Mouse (Mus musculus): ENCODE data around the gene Vps51. TPM values are rescaled to one million over a fixed set of nuclear protein-coding genes. Genes with fewer than 3 reads are reported as not detected.

The Vps51 gene
- polyA plus RNA-seq, 1 experiment from 2014 or later = 45.1 TPM

- no peak within 1 kb of the TSS for H3K27ac ChIP-seq (ENCODE audit: poor library complexity, severe bottlenecking)
- WGBS = 82% methylated on average over 7 of the region's 7 CpGs
Observed at GRCm38 (mm10) chr19:6105586-6105985, 28.6 kb upstream of the Vps51 start, which contains the start of gene Naaladl1. Gene Naaladl1, plus strand, starts transcription at chr19:6105782.

GRCm38 (mm10) chr19:6104476-6104875 lies 27.4 kb upstream of the Vps51 start:
- H3K36me3 ChIP-seq = peaks cover 4% of the 10 kb centered on the region; the same call in 1 of the 2 replicates
- no peaks in the 10 kb centered on the region for H3K27me3 ChIP-seq (replicated peaks)
- no peak for ATAC-seq (ENCODE audit: insufficient number of reproducible peaks, low FRiP score)
- no peak overlapping the region for H3K4me2 ChIP-seq
- H3K9ac ChIP-seq = no peak overlapping the region
- no peaks in the 10 kb centered on the region for H3K9me3 ChIP-seq (replicated peaks)
- 50% methylated on average over 4 of the region's 4 CpGs for WGBS
- no peaks in the 10 kb centered on the region for H3K4me1 ChIP-seq (replicated peaks)
- no peak overlapping the region for H3K4me3 ChIP-seq
- H3K27ac ChIP-seq (ENCODE audit: poor library complexity, severe bottlenecking) = no peak overlapping the region

More at GRCm38 (mm10) chr19:6105586-6105985, 28.6 kb upstream of the Vps51 start, which contains the start of gene Naaladl1:
- no peaks in the 10 kb centered on the region for H3K9me3 ChIP-seq (replicated peaks)
- H3K4me1 ChIP-seq (replicated peaks) = no peaks in the 10 kb centered on the region
- no peak within 1 kb of the TSS for H3K4me2 ChIP-seq
- no peaks in the 10 kb centered on the region for H3K36me3 ChIP-seq
- H3K4me3 ChIP-seq = no peak within 1 kb of the TSS
- H3K9ac ChIP-seq = no peak within 1 kb of the TSS; the same call in 1 of the 2 replicates
- ATAC-seq (ENCODE audit: insufficient number of reproducible peaks, low FRiP score) = no peak
- H3K27me3 ChIP-seq (replicated peaks) = no peaks in the 10 kb centered on the region

DNA sequence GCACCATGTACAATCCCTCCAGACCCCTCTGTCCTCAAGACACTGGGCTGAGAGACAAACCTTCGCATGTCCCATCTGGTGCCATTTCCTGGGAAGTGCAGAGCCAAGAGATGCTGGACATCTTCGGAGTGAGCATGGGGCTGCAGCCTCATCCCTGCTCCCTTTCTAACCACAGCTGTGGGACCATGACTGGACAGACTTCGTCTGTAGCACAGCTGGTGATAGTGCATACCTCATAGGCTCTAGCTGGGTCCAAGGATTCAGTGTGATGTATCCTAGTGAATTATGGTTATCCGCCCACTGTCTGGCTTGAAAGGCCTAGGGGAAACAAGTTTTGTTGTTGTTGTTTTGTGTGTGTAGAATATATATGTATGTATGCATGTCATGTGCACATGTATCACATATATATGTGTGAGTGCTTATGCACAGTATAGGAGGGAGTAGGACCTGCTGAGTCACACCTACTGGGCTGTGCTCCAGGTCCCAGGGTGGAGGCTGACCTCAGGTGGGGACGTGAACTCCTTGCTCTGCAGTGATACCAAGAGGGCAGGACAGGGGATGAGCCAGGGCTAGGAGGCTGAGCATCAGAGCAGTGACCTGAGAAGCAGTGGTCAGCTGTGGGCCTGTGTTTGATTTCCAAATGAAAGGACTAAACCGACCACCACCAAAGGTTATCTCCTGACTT lies 25.3 kb upstream of the Vps51 start:
- Histone ChIP-seq H3K9me3 (replicated peaks) (no peaks in the 10 kb centered on the region), H3K4me1 (replicated peaks) (no peaks in the 10 kb centered on the region), H3K36me3 (peaks cover 10% of the 10 kb centered on the region), H3K27ac (ENCODE audit: poor library complexity, severe bottlenecking) (no peak overlapping the region), H3K27me3 (replicated peaks) (no peaks in the 10 kb centered on the region), H3K9ac (no peak overlapping the region), H3K4me3 (no peak overlapping the region), H3K4me2 (no peak overlapping the region)
- WGBS = 78% methylated on average over 6 of the region's 6 CpGs
- ATAC-seq (ENCODE audit: insufficient number of reproducible peaks, low FRiP score) = no peak; the same call in 1 of the 2 replicates

- ATAC-seq (ENCODE audit: insufficient number of reproducible peaks, low FRiP score) = no peak
- WGBS = 77% methylated on average over 6 of the region's 6 CpGs
- no peak overlapping the region for H3K27ac ChIP-seq (ENCODE audit: poor library complexity, severe bottlenecking)
- H3K9me3 ChIP-seq (replicated peaks) = no peaks in the 10 kb centered on the region
- H3K4me1 ChIP-seq (replicated peaks) = no peaks in the 10 kb centered on the region
- H3K4me2 ChIP-seq = no peak overlapping the region
- H3K27me3 ChIP-seq (replicated peaks) = no peaks in the 10 kb centered on the region
- peaks cover 10% of the 10 kb centered on the region for H3K36me3 ChIP-seq
- no peak overlapping the region for H3K4me3 ChIP-seq
- H3K9ac ChIP-seq = no peak overlapping the region
Observed at GRCm38 (mm10) chr19:6101186-6101585, 24.2 kb upstream of the Vps51 start.

GRCm38 (mm10) chr19:6097847-6098246 lies 20.8 kb upstream of the Vps51 start:
- no peak overlapping the region for H3K27ac ChIP-seq (ENCODE audit: poor library complexity, severe bottlenecking)
- H3K36me3 ChIP-seq = peaks cover 34% of the 10 kb centered on the region
- H3K4me3 ChIP-seq = no peak overlapping the region
- H3K27me3 ChIP-seq (replicated peaks) = no peaks in the 10 kb centered on the region
- WGBS = 81% methylated on average over 3 of the region's 3 CpGs
- H3K9ac ChIP-seq = no peak overlapping the region
- no peak for ATAC-seq (ENCODE audit: insufficient number of reproducible peaks, low FRiP score)
- no peaks in the 10 kb centered on the region for H3K4me1 ChIP-seq (replicated peaks)
- H3K9me3 ChIP-seq (replicated peaks) = no peaks in the 10 kb centered on the region
- H3K4me2 ChIP-seq = no peak overlapping the region

- H3K4me1 ChIP-seq (replicated peaks) = no peaks in the 10 kb centered on the region
- peaks cover 66% of the 10 kb centered on the region for H3K36me3 ChIP-seq
- ATAC-seq (ENCODE audit: insufficient number of reproducible peaks, low FRiP score) = no peak
- WGBS = 90% methylated on average over 7 of the region's 7 CpGs
- H3K4me2 ChIP-seq = no peak within 1 kb of the TSS
- no peak within 1 kb of the TSS for H3K27ac ChIP-seq (ENCODE audit: poor library complexity, severe bottlenecking)
- H3K4me3 ChIP-seq = no peak within 1 kb of the TSS
- no peaks in the 10 kb centered on the region for H3K27me3 ChIP-seq (replicated peaks)
- H3K9ac ChIP-seq = no peak within 1 kb of the TSS; the same call in 1 of the 2 replicates
- H3K9me3 ChIP-seq (replicated peaks) = no peaks in the 10 kb centered on the region
Observed at GRCm38 (mm10) chr19:6094119-6094518, 17.1 kb upstream of the Vps51 start, which contains the start of gene AC131692.1. Gene AC131692.1, plus strand, starts transcription at chr19:6094419.

GRCm38 (mm10) chr19:6088841-6089240 lies 11.8 kb upstream of the Vps51 start:
- Histone ChIP-seq H3K9ac (no peak overlapping the region), H3K4me2 (no peak overlapping the region), H3K9me3 (replicated peaks) (no peaks in the 10 kb centered on the region), H3K4me3 (no peak overlapping the region), H3K27me3 (replicated peaks) (no peaks in the 10 kb centered on the region), H3K4me1 (replicated peaks) (peaks cover 10% of the 10 kb centered on the region), H3K27ac (ENCODE audit: poor library complexity, severe bottlenecking) (no peak overlapping the region), H3K36me3 (peaks cover 61% of the 10 kb centered on the region)
- ATAC-seq (ENCODE audit: insufficient number of reproducible peaks, low FRiP score) = no peak
- 94% methylated on average over 13 of the region's 13 CpGs for WGBS

- Histone ChIP-seq H3K4me2 (peak overlapping the region; percentile 86), H3K9me3 (replicated peaks) (no peaks in the 10 kb centered on the region), H3K36me3 (peaks cover 55% of the 10 kb centered on the region), H3K4me1 (replicated peaks) (peaks cover 17% of the 10 kb centered on the region), H3K27me3 (replicated peaks) (no peaks in the 10 kb centered on the region), H3K27ac (ENCODE audit: poor library complexity, severe bottlenecking) (peak overlapping the region; percentile 53; the same call in 1 of the 2 replicates), H3K9ac (peak overlapping the region; percentile 81), H3K4me3 (peak overlapping the region; percentile 83)
- WGBS = under 1% methylated on average over 17 of the region's 17 CpGs
- peak; percentile 80 for ATAC-seq (ENCODE audit: insufficient number of reproducible peaks, low FRiP score)
Observed at GRCm38 (mm10) chr19:6085417-6085879, 8.4 kb upstream of the Vps51 start.

DNA sequence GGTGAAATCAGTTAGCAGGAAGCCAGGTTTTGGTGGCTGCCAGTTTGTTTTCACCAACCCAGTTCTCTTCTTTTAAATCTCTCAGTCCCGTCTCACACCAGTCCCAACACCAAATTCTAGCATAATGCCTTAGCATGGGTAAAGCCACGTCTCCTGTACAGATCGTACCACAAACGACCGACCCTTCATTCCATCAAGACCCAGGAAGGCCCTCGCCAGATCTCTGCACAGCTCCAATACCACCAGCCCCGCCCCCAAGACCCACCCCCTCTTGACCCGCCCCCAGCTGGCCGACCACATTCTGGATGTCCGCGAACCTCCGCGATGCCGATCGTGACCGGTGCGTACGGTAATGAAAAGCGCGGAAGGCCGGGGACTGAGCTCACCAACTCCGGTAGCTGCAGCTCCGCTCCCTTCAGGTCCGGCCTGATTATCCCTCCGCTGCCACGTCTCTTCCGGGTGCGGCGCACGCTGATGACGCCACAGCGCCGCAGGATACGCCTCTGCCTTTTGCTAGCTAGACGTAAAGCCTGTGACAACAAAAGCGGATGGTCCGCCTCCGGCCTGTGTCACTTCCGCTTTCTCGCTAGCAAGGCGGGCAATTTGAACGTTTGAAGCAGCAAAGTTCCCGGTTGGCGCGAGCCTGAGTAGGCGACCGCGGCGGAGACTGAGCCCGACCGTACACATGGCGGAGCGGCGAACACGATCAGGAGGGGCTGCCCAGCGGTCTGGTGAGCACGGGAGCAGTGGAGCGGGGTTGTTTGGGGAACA lies 7.6 kb upstream of the Vps51 start, which contains the start of the genes Zfpl1 and Cdca5:
Gene Zfpl1 (minus strand): TSS at position 479 of the 771 bp plus-strand sequence.
Gene Cdca5 (plus strand): TSS at position 506 of the 771 bp plus-strand sequence.
- Histone ChIP-seq H3K9ac (peak within 1 kb of the TSS; percentile 81), H3K4me2 (peak within 1 kb of the TSS; percentile 91), H3K9me3 (replicated peaks) (no peaks in the 10 kb centered on the region), H3K36me3 (peaks cover 55% of the 10 kb centered on the region), H3K4me3 (peak within 1 kb of the TSS; percentile 83), H3K27ac (ENCODE audit: poor library complexity, severe bottlenecking) (peak within 1 kb of the TSS; percentile 53; the same call in 1 of the 2 replicates), H3K4me1 (replicated peaks) (peaks cover 17% of the 10 kb centered on the region), H3K27me3 (replicated peaks) (no peaks in the 10 kb centered on the region)
- under 1% methylated on average over 58 of the region's 58 CpGs for WGBS
- peak; percentile 93 for ATAC-seq (ENCODE audit: insufficient number of reproducible peaks, low FRiP score)

DNA sequence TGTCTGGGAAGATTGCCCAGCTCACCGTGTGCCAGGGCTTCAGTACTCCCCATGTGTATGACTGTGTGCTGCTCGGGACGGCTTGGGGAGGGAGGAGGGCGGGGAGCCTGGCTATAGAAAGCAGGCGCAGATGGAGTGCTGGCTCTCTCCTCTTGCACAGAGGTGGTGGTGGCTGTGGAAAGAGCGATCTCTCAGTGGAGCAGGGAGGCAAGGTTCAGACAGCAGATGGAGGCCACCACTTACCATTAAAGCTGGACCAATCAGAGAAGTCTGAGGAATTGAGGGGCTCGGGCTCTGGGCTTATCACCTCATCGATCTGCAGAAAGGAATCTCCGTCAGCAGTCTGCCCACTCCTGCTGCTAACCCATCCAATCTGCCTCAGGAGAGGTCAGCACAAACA lies 5.1 kb upstream of the Vps51 start, which contains the start of gene Gm28374:
Gene Gm28374 (minus strand): TSS at position 101 of the 400 bp plus-strand sequence.
- Histone ChIP-seq H3K9ac (no peak within 1 kb of the TSS), H3K4me1 (replicated peaks) (peaks cover 17% of the 10 kb centered on the region), H3K4me2 (no peak within 1 kb of the TSS), H3K36me3 (peaks cover 32% of the 10 kb centered on the region), H3K27ac (ENCODE audit: poor library complexity, severe bottlenecking) (no peak within 1 kb of the TSS), H3K4me3 (no peak within 1 kb of the TSS), H3K9me3 (replicated peaks) (no peaks in the 10 kb centered on the region), H3K27me3 (replicated peaks) (no peaks in the 10 kb centered on the region)
- 83% methylated on average over 9 of the region's 9 CpGs for WGBS
- no peak for ATAC-seq (ENCODE audit: insufficient number of reproducible peaks, low FRiP score)

DNA sequence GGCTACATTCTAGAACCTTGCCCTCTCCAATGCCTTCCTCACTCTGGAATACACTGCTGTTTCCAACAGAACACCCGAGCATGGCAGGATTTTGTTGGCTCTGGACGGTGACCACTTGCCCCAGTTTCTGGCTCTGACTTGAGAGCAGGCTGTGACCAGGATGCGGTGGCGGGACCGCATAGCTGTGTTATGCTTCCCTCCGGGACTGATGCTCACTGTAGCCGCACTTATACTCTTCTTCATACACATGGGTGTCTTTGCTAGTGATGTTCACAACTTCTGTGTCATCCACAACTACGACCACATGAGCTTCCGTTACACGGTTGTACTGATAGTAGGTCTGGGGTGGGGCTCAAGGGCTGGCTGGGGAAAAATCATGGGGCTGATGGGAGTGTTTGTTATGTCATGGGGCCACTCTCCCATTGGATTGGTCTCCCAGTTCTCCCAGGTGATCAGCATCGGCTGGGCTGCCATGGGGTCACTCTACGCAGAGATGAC lies 3.0 kb upstream of the Vps51 start, which contains the start of gene Tmem262:
Gene Tmem262 (plus strand): TSS at position 51 of the 498 bp plus-strand sequence.
- no peak within 1 kb of the TSS for H3K4me2 ChIP-seq
- no peak within 1 kb of the TSS for H3K9ac ChIP-seq
- H3K9me3 ChIP-seq (replicated peaks) = no peaks in the 10 kb centered on the region
- no peak for ATAC-seq (ENCODE audit: insufficient number of reproducible peaks, low FRiP score)
- 92% methylated on average over 12 of the region's 12 CpGs for WGBS
- no peak within 1 kb of the TSS for H3K27ac ChIP-seq (ENCODE audit: poor library complexity, severe bottlenecking)
- H3K4me1 ChIP-seq (replicated peaks) = peaks cover 20% of the 10 kb centered on the region
- H3K4me3 ChIP-seq = no peak within 1 kb of the TSS
- H3K36me3 ChIP-seq = peaks cover 39% of the 10 kb centered on the region
- no peaks in the 10 kb centered on the region for H3K27me3 ChIP-seq (replicated peaks)
